Mouse (Mus musculus): ENCODE measurements around the gene Gm26992. TPM values are rescaled to one million over a fixed set of nuclear protein-coding genes. Genes with fewer than 3 reads are reported as not detected.

Gene Gm26992
- polyA plus RNA-seq (2015; fragmentation: Nextera tagmentation; extraction: Ambion mirVana) = not detected in 2 replicates

GRCm38 (mm10) chrX:103421710-103422109 lies at the start of gene Gm26992:
Gm26992 (plus strand) TSS chrX:103422010.
- Histone ChIP-seq H3K9ac (replicated peaks) (no peak within 1 kb of the TSS), H3K27me3 (replicated peaks) (peaks cover 25% of the 10 kb centered on the region)
- WGBS = 85% methylated on average over 2 of the region's 2 CpGs

GRCm38 (mm10) chrX:103374250-103374649 lies 47.6 kb upstream of the Gm26992 start:
- Histone ChIP-seq H3K9ac (replicated peaks) (no peak overlapping the region), H3K4me2 (no peak overlapping the region), H3K27ac (replicated peaks) (no peak overlapping the region), H3K27me3 (replicated peaks) (peaks cover 22% of the 10 kb centered on the region; the same call in 1 of the 2 replicates), H3K9me3 (replicated peaks) (no peaks in the 10 kb centered on the region), H3K36me3 (no peaks in the 10 kb centered on the region), H3K4me3 (replicated peaks) (no peak overlapping the region), H3K4me1 (no peaks in the 10 kb centered on the region)
- WGBS = 62% methylated on average over 5 of the region's 5 CpGs
- ATAC-seq (ENCODE audit: low FRiP score) = no peak

More at GRCm38 (mm10) chrX:103421710-103422109, at the start of gene Gm26992:
- no peaks in the 10 kb centered on the region for H3K9me3 ChIP-seq (replicated peaks)
- no peaks in the 10 kb centered on the region for H3K4me1 ChIP-seq
- no peak within 1 kb of the TSS for H3K4me3 ChIP-seq (replicated peaks)
- no peak within 1 kb of the TSS for H3K27ac ChIP-seq (replicated peaks)
- H3K4me2 ChIP-seq = no peak within 1 kb of the TSS
- no peak for ATAC-seq (ENCODE audit: low FRiP score)
- H3K36me3 ChIP-seq = no peaks in the 10 kb centered on the region

DNA sequence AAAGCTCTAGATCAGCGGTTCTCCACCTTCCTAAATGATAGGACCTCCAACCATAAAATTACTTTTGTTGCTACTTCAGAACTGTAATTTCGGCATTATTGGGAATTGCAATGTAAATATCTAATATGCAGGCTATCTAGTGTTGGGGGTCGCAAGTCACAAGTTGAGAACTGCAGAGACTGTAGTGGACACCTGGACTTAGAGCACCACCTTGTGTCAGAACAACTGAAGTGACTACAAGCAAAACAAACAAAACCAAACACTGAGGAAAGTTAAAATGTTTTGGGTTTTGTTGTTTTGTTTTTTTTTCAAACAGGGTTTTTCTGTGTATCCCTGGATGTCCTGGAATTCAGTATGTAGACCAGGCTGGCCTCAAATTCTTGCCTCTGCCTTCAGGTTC lies 37.3 kb upstream of the Gm26992 start:
- 77% methylated on average over 3 of the region's 3 CpGs for WGBS
- H3K27me3 ChIP-seq (replicated peaks) = peaks cover 24% of the 10 kb centered on the region
- no peak for ATAC-seq (ENCODE audit: low FRiP score)
- H3K4me2 ChIP-seq = no peak overlapping the region
- H3K36me3 ChIP-seq = no peaks in the 10 kb centered on the region
- H3K9ac ChIP-seq (replicated peaks) = no peak overlapping the region
- H3K9me3 ChIP-seq (replicated peaks) = no peaks in the 10 kb centered on the region
- H3K4me3 ChIP-seq (replicated peaks) = no peak overlapping the region
- H3K4me1 ChIP-seq = no peaks in the 10 kb centered on the region
- no peak overlapping the region for H3K27ac ChIP-seq (replicated peaks)

DNA sequence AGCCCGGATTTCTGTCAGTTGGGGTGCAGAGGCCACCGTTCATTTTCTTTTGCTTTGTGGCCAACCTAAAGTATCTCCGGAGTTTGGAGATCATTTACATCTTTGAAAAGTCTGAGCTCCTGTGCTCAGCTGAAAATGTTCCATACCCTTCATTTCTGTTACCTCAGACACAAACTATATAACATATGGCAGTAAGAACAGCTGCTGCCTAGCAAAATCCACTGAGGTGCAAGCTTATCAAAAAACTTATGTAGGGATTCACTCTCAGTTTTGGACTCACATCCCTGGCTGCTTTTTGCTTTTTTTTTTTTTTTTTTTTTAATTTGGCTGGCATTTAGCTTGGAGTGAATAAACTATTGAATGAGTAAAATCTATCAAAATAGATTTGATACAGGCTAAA lies 33.7 kb upstream of the Gm26992 start:
- WGBS = 87% methylated on average over 3 of the region's 3 CpGs
- H3K4me2 ChIP-seq = no peak overlapping the region
- no peak for ATAC-seq (ENCODE audit: low FRiP score)
- H3K27me3 ChIP-seq (replicated peaks) = peaks cover 27% of the 10 kb centered on the region
- H3K27ac ChIP-seq (replicated peaks) = no peak overlapping the region
- H3K4me1 ChIP-seq = no peaks in the 10 kb centered on the region
- no peak overlapping the region for H3K4me3 ChIP-seq (replicated peaks)
- no peaks in the 10 kb centered on the region for H3K9me3 ChIP-seq (replicated peaks)
- H3K36me3 ChIP-seq = no peaks in the 10 kb centered on the region
- H3K9ac ChIP-seq (replicated peaks) = no peak overlapping the region

DNA sequence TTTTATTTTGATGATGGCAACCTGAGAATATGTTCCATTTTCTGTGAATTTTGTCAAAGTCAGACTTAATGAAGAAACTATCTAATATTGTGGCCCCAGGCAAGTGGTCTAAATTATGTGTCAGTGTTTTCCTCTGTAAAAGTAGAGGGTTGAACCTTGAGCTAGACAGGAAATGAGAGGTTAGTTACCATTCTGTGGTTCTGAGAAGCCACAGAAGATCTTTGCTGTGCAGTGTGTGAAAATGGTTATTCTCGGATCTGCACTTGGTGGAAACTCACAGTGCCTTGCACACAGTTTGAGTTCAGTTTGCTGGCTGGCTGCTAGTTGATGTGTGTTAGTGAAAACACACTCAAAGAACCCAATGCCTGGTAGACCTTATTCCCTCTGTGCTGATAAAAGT lies 28.0 kb upstream of the Gm26992 start:
- no peak overlapping the region for H3K27ac ChIP-seq (replicated peaks)
- no peak for ATAC-seq (ENCODE audit: low FRiP score)
- H3K4me3 ChIP-seq (replicated peaks) = no peak overlapping the region
- no peaks in the 10 kb centered on the region for H3K9me3 ChIP-seq (replicated peaks)
- no peaks in the 10 kb centered on the region for H3K4me1 ChIP-seq
- WGBS = 89% methylated on average over 1 of the region's 1 CpGs
- no peak overlapping the region for H3K4me2 ChIP-seq
- no peaks in the 10 kb centered on the region for H3K36me3 ChIP-seq
- H3K27me3 ChIP-seq (replicated peaks) = peaks cover 21% of the 10 kb centered on the region
- H3K9ac ChIP-seq (replicated peaks) = no peak overlapping the region

DNA sequence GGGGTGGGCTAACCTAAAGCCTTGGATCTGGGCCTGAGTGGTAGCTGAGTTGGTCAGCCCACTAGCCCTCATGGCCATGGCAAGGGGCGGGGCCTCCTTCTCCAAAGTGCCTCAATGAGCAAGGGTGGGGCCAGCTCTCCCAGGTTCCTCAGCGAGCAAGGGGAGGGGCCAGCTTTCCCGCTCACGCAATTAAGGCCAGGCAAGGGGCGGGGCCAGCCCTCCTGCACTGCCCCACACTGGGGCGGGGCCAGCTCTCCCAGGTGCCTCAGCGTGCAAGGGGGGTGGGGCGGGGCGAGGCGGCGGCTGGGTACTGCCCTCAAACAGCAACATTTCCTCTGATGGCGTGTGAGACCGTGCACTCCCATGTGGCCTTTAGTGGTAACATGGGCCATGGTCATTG lies 16.8 kb upstream of the Gm26992 start:
- no peak for ATAC-seq (ENCODE audit: low FRiP score)
- Histone ChIP-seq H3K36me3 (no peaks in the 10 kb centered on the region), H3K9ac (replicated peaks) (no peak overlapping the region), H3K4me2 (no peak overlapping the region), H3K4me3 (replicated peaks) (no peak overlapping the region), H3K4me1 (no peaks in the 10 kb centered on the region), H3K27ac (replicated peaks) (no peak overlapping the region), H3K27me3 (replicated peaks) (peaks cover 35% of the 10 kb centered on the region), H3K9me3 (replicated peaks) (no peaks in the 10 kb centered on the region)
- 31% methylated on average over 11 of the region's 13 CpGs for WGBS

DNA sequence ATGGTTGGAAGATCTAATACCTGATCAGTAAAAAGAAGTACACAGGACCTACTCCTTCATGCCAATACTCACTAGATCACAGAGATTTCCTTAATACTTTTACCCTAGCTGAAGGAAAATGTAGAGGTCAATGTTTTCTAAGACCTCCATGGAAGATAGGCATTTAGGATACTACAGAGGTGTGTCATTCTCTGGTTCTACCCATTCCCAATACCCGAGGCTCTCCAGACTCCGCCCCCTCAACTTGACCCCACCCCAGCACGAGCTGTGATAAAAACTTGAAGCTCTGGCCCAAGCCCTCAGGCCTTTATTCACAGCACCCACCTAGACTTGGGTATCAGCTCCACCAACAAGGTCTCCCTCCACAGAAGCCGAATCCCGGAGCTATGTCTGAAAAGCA lies 7.6 kb upstream of the Gm26992 start, which contains the start of gene Tsx:
TSS of gene Tsx (plus strand) at position 301 of the 400 bp plus-strand sequence.
- H3K27me3 ChIP-seq (replicated peaks) = peaks cover 42% of the 10 kb centered on the region
- WGBS = 82% methylated on average over 5 of the region's 5 CpGs

DNA sequence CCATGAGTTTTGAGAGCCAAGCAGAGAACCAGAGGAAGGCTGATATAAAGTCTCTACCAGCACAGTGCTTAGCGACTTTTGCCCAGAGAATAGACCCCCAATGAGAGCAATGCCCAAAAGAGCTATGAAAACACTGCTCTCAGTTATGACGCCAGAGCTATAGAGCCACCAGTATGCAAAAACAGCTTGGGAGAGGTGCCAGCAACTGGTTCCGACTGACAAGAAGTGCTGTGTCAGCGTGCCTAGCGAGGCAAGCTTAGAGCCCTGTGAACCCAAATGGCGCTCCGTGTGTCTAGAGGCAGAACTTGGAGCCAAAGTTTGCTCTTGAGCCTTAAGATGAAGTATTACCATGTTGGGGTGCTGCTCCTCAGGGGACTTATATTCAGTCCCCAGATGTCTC lies 5.9 kb downstream of the Gm26992 start:
- H3K27ac ChIP-seq (replicated peaks) = no peak overlapping the region
- 79% methylated on average over 7 of the region's 7 CpGs for WGBS
- H3K27me3 ChIP-seq (replicated peaks) = peaks cover 23% of the 10 kb centered on the region; the same call in 1 of the 2 replicates
- H3K4me3 ChIP-seq (replicated peaks) = no peak overlapping the region
- H3K9ac ChIP-seq (replicated peaks) = no peak overlapping the region
- ATAC-seq (ENCODE audit: low FRiP score) = no peak
- no peaks in the 10 kb centered on the region for H3K36me3 ChIP-seq
- no peak overlapping the region for H3K4me2 ChIP-seq
- no peaks in the 10 kb centered on the region for H3K9me3 ChIP-seq (replicated peaks)
- no peaks in the 10 kb centered on the region for H3K4me1 ChIP-seq

More for the DNA sequence above, 7.6 kb upstream of the Gm26992 start, which contains the start of gene Tsx:
- no peak within 1 kb of the TSS for H3K27ac ChIP-seq (replicated peaks)
- H3K9ac ChIP-seq (replicated peaks) = no peak within 1 kb of the TSS
- no peak within 1 kb of the TSS for H3K4me2 ChIP-seq
- no peak within 1 kb of the TSS for H3K4me3 ChIP-seq (replicated peaks)
- no peaks in the 10 kb centered on the region for H3K9me3 ChIP-seq (replicated peaks)
- no peaks in the 10 kb centered on the region for H3K36me3 ChIP-seq
- no peak for ATAC-seq (ENCODE audit: low FRiP score)
- H3K4me1 ChIP-seq = no peaks in the 10 kb centered on the region

DNA sequence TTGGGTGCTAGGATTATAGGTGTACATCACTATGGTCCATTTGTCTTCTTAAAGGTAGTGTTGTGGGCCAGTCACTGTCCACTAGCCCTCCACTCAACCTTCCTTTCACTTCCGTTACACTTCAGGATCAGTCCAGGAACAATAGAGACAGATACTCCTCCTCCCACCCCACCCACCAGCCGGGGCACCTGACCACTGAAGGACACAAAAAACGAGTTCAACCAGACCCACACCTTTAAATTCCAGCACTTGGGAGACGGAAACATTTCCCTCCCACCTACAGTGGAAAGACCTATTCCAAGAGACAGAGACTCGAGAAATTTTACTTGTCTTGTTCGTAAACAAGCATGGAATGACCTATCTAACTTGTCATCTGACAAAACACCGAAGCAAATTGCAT lies 10.5 kb downstream of the Gm26992 start:
- Histone ChIP-seq H3K27me3 (replicated peaks) (peaks cover 29% of the 10 kb centered on the region), H3K27ac (replicated peaks) (no peak overlapping the region), H3K4me2 (no peak overlapping the region), H3K9ac (replicated peaks) (no peak overlapping the region), H3K4me1 (no peaks in the 10 kb centered on the region), H3K9me3 (replicated peaks) (no peaks in the 10 kb centered on the region), H3K36me3 (no peaks in the 10 kb centered on the region), H3K4me3 (replicated peaks) (no peak overlapping the region)
- WGBS = 80% methylated on average over 7 of the region's 7 CpGs
- no peak for ATAC-seq (ENCODE audit: low FRiP score)

DNA sequence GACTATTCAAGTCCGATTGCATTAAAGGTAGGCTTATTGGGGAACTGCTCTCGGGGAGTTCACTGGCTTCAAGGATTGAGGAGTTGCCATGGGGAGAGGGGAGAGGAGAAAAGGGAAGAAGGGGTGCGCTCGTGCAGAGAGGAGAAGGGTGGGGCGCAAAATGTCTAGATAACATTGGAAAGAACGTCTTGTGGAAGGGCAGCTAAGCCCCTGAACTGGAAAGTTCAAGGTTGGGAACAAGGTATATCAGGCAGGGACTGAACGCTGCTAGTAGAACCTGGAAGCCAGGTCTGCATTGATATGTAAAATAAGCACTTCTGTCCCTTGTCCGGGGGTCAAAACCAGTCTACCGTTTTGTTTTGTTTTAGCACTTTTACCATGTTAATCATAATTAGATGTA lies 16.2 kb downstream of the Gm26992 start:
- H3K4me1 ChIP-seq = no peaks in the 10 kb centered on the region
- H3K27ac ChIP-seq (replicated peaks) = no peak overlapping the region
- ATAC-seq (ENCODE audit: low FRiP score) = no peak
- no peak overlapping the region for H3K9ac ChIP-seq (replicated peaks)
- peaks cover 33% of the 10 kb centered on the region for H3K27me3 ChIP-seq (replicated peaks)
- H3K4me2 ChIP-seq = no peak overlapping the region
- no peak overlapping the region for H3K4me3 ChIP-seq (replicated peaks)
- no peaks in the 10 kb centered on the region for H3K36me3 ChIP-seq
- H3K9me3 ChIP-seq (replicated peaks) = no peaks in the 10 kb centered on the region
- WGBS = 23% methylated on average over 9 of the region's 9 CpGs

- Histone ChIP-seq H3K36me3 (no peaks in the 10 kb centered on the region), H3K9me3 (replicated peaks) (no peaks in the 10 kb centered on the region), H3K4me1 (no peaks in the 10 kb centered on the region), H3K27ac (replicated peaks) (no peak overlapping the region), H3K4me3 (replicated peaks) (no peak overlapping the region), H3K27me3 (replicated peaks) (peaks cover 42% of the 10 kb centered on the region), H3K9ac (replicated peaks) (no peak overlapping the region), H3K4me2 (no peak overlapping the region)
- WGBS = 4% methylated on average over 1 of the region's 1 CpGs
- ATAC-seq (ENCODE audit: low FRiP score) = no peak
Observed at GRCm38 (mm10) chrX:103440803-103441202, 19.0 kb downstream of the Gm26992 start.

- no peak overlapping the region for H3K27ac ChIP-seq (replicated peaks)
- no peak overlapping the region for H3K4me2 ChIP-seq
- no peak overlapping the region for H3K9ac ChIP-seq (replicated peaks)
- peaks cover 41% of the 10 kb centered on the region for H3K27me3 ChIP-seq (replicated peaks)
- no peak overlapping the region for H3K4me3 ChIP-seq (replicated peaks)
- H3K4me1 ChIP-seq = peaks cover 7% of the 10 kb centered on the region; the same call in 1 of the 2 replicates
- H3K9me3 ChIP-seq (replicated peaks) = no peaks in the 10 kb centered on the region
- 39% methylated on average over 7 of the region's 7 CpGs for WGBS
- H3K36me3 ChIP-seq = no peaks in the 10 kb centered on the region
- no peak for ATAC-seq (ENCODE audit: low FRiP score)
Observed at GRCm38 (mm10) chrX:103443755-103444154, 21.9 kb downstream of the Gm26992 start.
